Mouse (Mus musculus) myocyte (in vitro differentiated cells): ENCODE measurements around the gene Kif6. TPM values are rescaled to one million over a fixed set of nuclear protein-coding genes. Genes with fewer than 3 reads are reported as not detected.

Source experiments
- H3K27me3 ChIP-seq: one replicate; pipeline ENCODE4 v1.6.1; 2011; ENCODE audit not compliant: control insufficient read depth, insufficient read depth, insufficient read length
- H3K36me3 ChIP-seq: one replicate; pipeline ENCODE4 v1.6.1; 2011; ENCODE audit not compliant: control insufficient read depth, insufficient read depth
- H3K4me2 ChIP-seq: one replicate; pipeline ENCODE4 v1.6.1; 2011; ENCODE audit warnings: low read depth, control low read depth
- H3K4me3 ChIP-seq: one replicate; pipeline ENCODE4 v1.5.1; 2011; ENCODE audit warnings: mild to moderate bottlenecking, control low read depth, moderate library complexity
- H3K79me2 ChIP-seq: one replicate; pipeline ENCODE4 v1.6.1; 2011; ENCODE audit not compliant: control insufficient read depth, insufficient read depth
- H3ac ChIP-seq: one replicate; pipeline ENCODE4 v1.6.1; 2011; ENCODE audit not compliant: control insufficient read depth, insufficient read length
- CEBPB ChIP-seq: IDR thresholded peaks from 2 replicates; pipeline ENCODE4 v1.6.1; 2011; ENCODE audit warnings: mild to moderate bottlenecking, moderate library complexity; ENCODE audit not compliant: poor library complexity, insufficient read depth, severe bottlenecking
- E2F4 ChIP-seq: IDR thresholded peaks from one replicate; pipeline ENCODE4 v1.6.1; 2011; ENCODE audit warnings: mild to moderate bottlenecking, control low read depth, moderate library complexity; ENCODE audit not compliant: insufficient read depth
- MAX ChIP-seq: IDR thresholded peaks from one replicate; pipeline ENCODE4 v1.6.1; 2011; ENCODE audit warnings: low read depth, mild to moderate bottlenecking, control low read depth
- MYOD1 ChIP-seq, 3 experiments: IDR thresholded peaks; one replicate each; pipeline ENCODE4 v1.6.1; 2011; ENCODE audit warnings: control low read depth in 2 of 3, low read depth in 2 of 3, mild to moderate bottlenecking in 2 of 3, moderate library complexity in 1 of 3; ENCODE audit not compliant: insufficient read length in 2 of 3, control insufficient read depth in 1 of 3
- MYOG ChIP-seq, 3 experiments: IDR thresholded peaks; one replicate each; pipeline ENCODE4 v1.6.1; 2011; ENCODE audit warnings: control low read depth in 2 of 3, low read depth in 2 of 3, mild to moderate bottlenecking in 2 of 3; ENCODE audit not compliant: insufficient read length in 2 of 3, control insufficient read depth in 1 of 3, insufficient read depth in 1 of 3
- POLR2A ChIP-seq: IDR thresholded peaks from one replicate; pipeline ENCODE4 v1.6.1; 2011; ENCODE audit warnings: low read depth, mild to moderate bottlenecking, control low read depth, moderate library complexity; ENCODE audit not compliant: insufficient read length
- POLR2AphosphoS2 ChIP-seq: IDR thresholded peaks from one replicate; pipeline ENCODE4 v1.6.1; 2011; ENCODE audit warnings: low read depth, control low read depth; ENCODE audit not compliant: insufficient read length
- REST ChIP-seq: IDR thresholded peaks from one replicate; pipeline ENCODE4 v1.6.1; 2011; ENCODE audit warnings: mild to moderate bottlenecking, control low read depth, moderate library complexity; ENCODE audit not compliant: insufficient read depth, insufficient read length
- SRF ChIP-seq: IDR thresholded peaks from one replicate; pipeline ENCODE4 v1.6.1; 2011; ENCODE audit warnings: low read depth; ENCODE audit not compliant: control insufficient read depth, insufficient read length
- TCF12 ChIP-seq: IDR thresholded peaks from one replicate; pipeline ENCODE4 v1.6.1; 2011; ENCODE audit warnings: mild to moderate bottlenecking, control low read depth; ENCODE audit not compliant: poor library complexity, insufficient read depth, severe bottlenecking
- TCF3 ChIP-seq: IDR thresholded peaks from one replicate; pipeline ENCODE4 v1.6.1; 2011; ENCODE audit warnings: low read depth, control low read depth; ENCODE audit not compliant: insufficient read length
- USF1 ChIP-seq: IDR thresholded peaks from one replicate; pipeline ENCODE4 v1.6.1; 2011; ENCODE audit warnings: low read depth, mild to moderate bottlenecking, control low read depth, moderate library complexity
- polyA plus RNA-seq: library from polyadenylated mRNA; unstranded; fragments of >200 nt; fragmentation: generic; extraction: Trizol; gene quantifications from one replicate; pipeline ENCODE4 v1.2.1, GENCODE M21; 2012; ENCODE audit warnings: missing spikeins

Kif6 gene
- polyA plus RNA-seq, 1 experiment, result 0.07 TPM

- no peak overlapping the region for H3ac ChIP-seq
- H3K36me3 ChIP-seq, result no peaks in the 10 kb centered on the region
- no peaks in the 10 kb centered on the region for H3K27me3 ChIP-seq
- no peak overlapping the region for H3K4me3 ChIP-seq
- no peaks in the 10 kb centered on the region for H3K79me2 ChIP-seq
- no peak overlapping the region for H3K4me2 ChIP-seq
- no peak for TF ChIP-seq REST
- no peak for TF ChIP-seq CEBPB
Measured at GRCm38 (mm10) chr17:49885035-49885434, 270.1 kb downstream of the Kif6 start.

DNA sequence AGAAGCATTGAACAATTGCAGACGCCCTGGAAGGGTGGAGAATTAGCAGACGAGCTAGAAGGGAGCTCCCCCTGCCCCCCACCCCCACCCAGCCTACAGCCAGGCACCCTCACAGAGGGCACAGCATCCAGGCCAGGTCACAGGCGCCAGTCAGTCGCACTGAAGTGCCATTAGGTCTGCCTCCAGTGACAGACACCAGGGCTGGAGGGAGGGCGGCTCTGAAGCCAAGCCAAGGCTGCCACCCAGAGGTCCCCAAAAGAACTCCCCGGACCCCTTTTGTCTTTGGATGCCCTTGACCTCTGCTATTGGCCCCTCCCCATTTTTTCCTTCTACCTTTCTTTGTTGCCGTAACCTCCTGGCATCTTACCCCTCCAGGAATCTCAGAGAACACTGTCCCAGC, 274.7 kb downstream of the Kif6 start:
- Histone ChIP-seq H3ac (no peak overlapping the region), H3K36me3 (no peaks in the 10 kb centered on the region), H3K79me2 (no peaks in the 10 kb centered on the region), H3K4me3 (no peak overlapping the region), H3K27me3 (no peaks in the 10 kb centered on the region), H3K4me2 (no peak overlapping the region)
- TF ChIP-seq CEBPB (no peak), REST (no peak), SRF (no peak)

- H3K4me2 ChIP-seq, result no peak overlapping the region
Measured at GRCm38 (mm10) chr17:49890861-49891260, 275.9 kb downstream of the Kif6 start.

DNA sequence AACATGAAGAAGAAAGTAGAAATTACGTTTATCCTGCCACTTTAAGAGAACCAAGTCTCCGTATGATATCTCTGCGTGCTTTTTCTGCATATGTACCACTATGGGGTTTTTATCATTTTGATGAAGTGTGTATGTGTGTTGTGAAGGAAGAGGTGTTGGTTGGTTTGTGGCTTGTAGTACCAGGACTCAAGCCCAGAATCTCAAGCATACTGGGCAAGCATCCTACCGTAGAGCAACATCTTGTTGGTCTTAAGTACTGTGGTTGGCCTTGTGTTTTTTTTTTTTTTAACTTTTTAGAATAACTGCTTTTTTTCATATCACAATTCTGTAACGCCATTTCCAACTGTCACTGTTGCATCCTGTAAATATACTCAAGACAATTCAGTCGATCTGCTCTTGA, 277.5 kb downstream of the Kif6 start:
- H3K36me3 ChIP-seq, result no peaks in the 10 kb centered on the region
- no peaks in the 10 kb centered on the region for H3K27me3 ChIP-seq
- H3ac ChIP-seq, result no peak overlapping the region
- H3K79me2 ChIP-seq, result no peaks in the 10 kb centered on the region
- H3K4me3 ChIP-seq, result no peak overlapping the region
- no peak overlapping the region for H3K4me2 ChIP-seq
- TF ChIP-seq TCF3, result no peak
- no peak for TF ChIP-seq MAX
- no peak for TF ChIP-seq MYOD1 (IDR thresholded peaks at IDR 0.05; ENCODE audit: control insufficient read depth in 1 of 3, insufficient read length in 2 of 3, low read depth in 2 of 3)
- TF ChIP-seq MYOG (IDR thresholded peaks at IDR 0.05; ENCODE audit: control insufficient read depth in 1 of 3, insufficient read depth in 1 of 3, insufficient read length in 2 of 3, low read depth in 2 of 3), result no peak
- no peak for TF ChIP-seq REST
- TF ChIP-seq SRF, result no peak
- no peak for TF ChIP-seq CEBPB
- no peak for TF ChIP-seq POLR2AphosphoS2
- TF ChIP-seq TCF12, result no peak
- no peak for TF ChIP-seq USF1
- no peak for TF ChIP-seq E2F4
- TF ChIP-seq POLR2A, result no peak

More at GRCm38 (mm10) chr17:49890861-49891260, 275.9 kb downstream of the Kif6 start:
- H3K36me3 ChIP-seq, result no peaks in the 10 kb centered on the region
- H3ac ChIP-seq, result no peak overlapping the region
- TF ChIP-seq MYOG (IDR thresholded peaks at IDR 0.05; ENCODE audit: control insufficient read depth in 1 of 3, insufficient read depth in 1 of 3, insufficient read length in 2 of 3, low read depth in 2 of 3) (no peak), POLR2A (no peak), TCF12 (no peak), TCF3 (no peak), POLR2AphosphoS2 (no peak), REST (no peak), E2F4 (no peak), MAX (no peak), SRF (no peak), MYOD1 (IDR thresholded peaks at IDR 0.05; ENCODE audit: control insufficient read depth in 1 of 3, insufficient read length in 2 of 3, low read depth in 2 of 3) (no peak), USF1 (no peak), CEBPB (no peak)
- H3K4me3 ChIP-seq, result no peak overlapping the region
- no peaks in the 10 kb centered on the region for H3K79me2 ChIP-seq
- no peaks in the 10 kb centered on the region for H3K27me3 ChIP-seq

DNA sequence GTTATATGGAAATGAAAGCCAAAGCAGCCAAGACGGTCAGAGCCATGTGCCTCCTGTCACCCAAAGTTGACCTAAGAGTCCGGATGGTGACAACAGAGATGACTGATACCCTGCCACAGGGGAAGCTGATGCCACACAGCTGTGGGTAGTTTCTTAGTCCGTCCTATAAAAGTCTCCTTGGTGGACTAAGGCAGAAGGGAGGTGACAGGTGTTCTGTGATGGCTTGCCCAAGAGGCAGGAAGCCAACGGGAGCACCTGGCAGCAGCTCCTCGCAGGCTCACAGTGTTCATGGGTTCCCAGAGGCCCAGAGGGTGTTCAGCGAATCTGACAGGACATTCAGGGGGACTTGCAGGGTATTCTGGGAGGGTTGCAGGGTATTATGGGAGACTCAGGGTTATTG, 279.5 kb downstream of the Kif6 start:
- Histone ChIP-seq H3K79me2 (no peaks in the 10 kb centered on the region), H3K36me3 (no peaks in the 10 kb centered on the region), H3K4me3 (no peak overlapping the region), H3K4me2 (no peak overlapping the region), H3K27me3 (no peaks in the 10 kb centered on the region), H3ac (no peak overlapping the region)
- TF ChIP-seq CEBPB, result no peak
- TF ChIP-seq USF1, result no peak
- TF ChIP-seq TCF3, result no peak
- TF ChIP-seq MYOD1 (IDR thresholded peaks at IDR 0.05; ENCODE audit: control insufficient read depth in 1 of 3, insufficient read length in 2 of 3, low read depth in 2 of 3), result no peak
- TF ChIP-seq MAX, result no peak
- no peak for TF ChIP-seq MYOG (IDR thresholded peaks at IDR 0.05; ENCODE audit: control insufficient read depth in 1 of 3, insufficient read depth in 1 of 3, insufficient read length in 2 of 3, low read depth in 2 of 3)
